Mouse (Mus musculus) CH12.LX (cell line): ENCODE results near the gene P3h3.

Experiments used
- BHLHE40 ChIP-seq: IDR thresholded peaks from 2 replicates; pipeline ENCODE4 v1.6.1; 2011; ENCODE audit warnings: mild to moderate bottlenecking, low read depth, low read length, improper control_type of control experiment
- CTCF ChIP-seq, 2 experiments: IDR thresholded peaks in 1 of 2; conservative IDR thresholded peaks in 1 of 2; 2 replicates each; pipeline ENCODE4 v1.5.1; 2011 to 2012; ENCODE audit warnings: low read depth in 2 of 2, low read length in 2 of 2, improper control_type of control experiment in 1 of 2, inconsistent platforms in 1 of 2, mild to moderate bottlenecking in 1 of 2, moderate library complexity in 1 of 2
- JUN ChIP-seq: IDR thresholded peaks from 2 replicates; pipeline ENCODE4 v1.6.1; 2011; ENCODE audit warnings: low read depth, mild to moderate bottlenecking, low read length, improper control_type of control experiment, moderate library complexity; ENCODE audit not compliant: insufficient read depth
- KAT2A ChIP-seq: IDR thresholded peaks from 2 replicates; pipeline ENCODE4 v1.6.1; 2012; ENCODE audit warnings: low read length, improper control_type of control experiment, inconsistent platforms; ENCODE audit not compliant: insufficient replicate concordance
- MXI1 ChIP-seq: IDR thresholded peaks from 2 replicates; pipeline ENCODE4 v1.6.1; 2011; ENCODE audit warnings: mild to moderate bottlenecking, low read depth, low read length, improper control_type of control experiment
- NELFE ChIP-seq: IDR thresholded peaks from 2 replicates; pipeline ENCODE4 v1.6.1; 2011; ENCODE audit warnings: low read depth, low read length, improper control_type of control experiment
- NRF1 ChIP-seq: IDR thresholded peaks from 2 replicates; pipeline ENCODE4 v1.6.1; 2014; ENCODE audit warnings: low read depth, mild to moderate bottlenecking, inconsistent platforms, low read length, improper control_type of control experiment, moderate library complexity
- PAX5 ChIP-seq: IDR thresholded peaks from 2 replicates; pipeline ENCODE4 v1.6.1; 2012; ENCODE audit warnings: low read length, inconsistent platforms, mixed read lengths
- POLR2A ChIP-seq: IDR thresholded peaks from 2 replicates; pipeline ENCODE4 v1.6.1; 2011; ENCODE audit warnings: low read depth, mild to moderate bottlenecking, improper control_type of control experiment, low read length
- RCOR1 ChIP-seq: conservative IDR thresholded peaks from 2 replicates; pipeline ENCODE4 v1.6.1; 2012; ENCODE audit warnings: low read depth, mild to moderate bottlenecking, inconsistent platforms, low read length, improper control_type of control experiment
- SMC3 ChIP-seq: IDR thresholded peaks from 2 replicates; pipeline ENCODE4 v1.6.1; 2011; ENCODE audit warnings: low read depth, low read length, improper control_type of control experiment
- ZC3H11A ChIP-seq: IDR thresholded peaks from 2 replicates; pipeline ENCODE4 v1.6.1; 2012; ENCODE audit warnings: low read depth, mild to moderate bottlenecking, inconsistent platforms, low read length, improper control_type of control experiment
- ZKSCAN1 ChIP-seq: IDR thresholded peaks from 2 replicates; pipeline ENCODE4 v1.6.1; 2012; ENCODE audit warnings: low read depth, inconsistent platforms, low read length, improper control_type of control experiment, borderline replicate concordance
- ZNF384 ChIP-seq: IDR thresholded peaks from 2 replicates; pipeline ENCODE4 v1.6.1; 2012; ENCODE audit warnings: low read depth, low read length, improper control_type of control experiment, inconsistent platforms

GRCm38 (mm10) chr6:124834512-124835081, 23.0 kb downstream of the P3h3 start:
- TF ChIP-seq PAX5 (no peak), NELFE (no peak), SMC3 (no peak), CTCF (conservative IDR thresholded peaks at IDR 0.05 in 1 of 2, IDR thresholded peaks at IDR 0.05 in 1 of 2; ENCODE audit: low read depth in 2 of 2, low read length in 2 of 2) (no peak), ZC3H11A (no peak), MXI1 (no peak), ZKSCAN1 (no peak), RCOR1 (no peak), POLR2A (0 out of 2 replicates have a peak, but pooled peaks have one; percentile 2), NRF1 (no peak), ZNF384 (no peak), BHLHE40 (no peak), KAT2A (no peak), JUN (no peak)
